Mouse (Mus musculus): Measurements from ENCODE around the gene Olfr1497. TPM values are rescaled to one million over a fixed set of nuclear protein-coding genes. Genes with fewer than 3 reads are reported as not detected.
"Not testable (repeated sequence)": the region's sequence is repeated elsewhere in the genome, so short reads cannot be mapped to it uniquely, and the experiment has no call there.

Olfr1497 gene
- not detected in 2 replicates for polyA plus RNA-seq (2015; fragmentation: Nextera tagmentation; extraction: Ambion mirVana)

DNA sequence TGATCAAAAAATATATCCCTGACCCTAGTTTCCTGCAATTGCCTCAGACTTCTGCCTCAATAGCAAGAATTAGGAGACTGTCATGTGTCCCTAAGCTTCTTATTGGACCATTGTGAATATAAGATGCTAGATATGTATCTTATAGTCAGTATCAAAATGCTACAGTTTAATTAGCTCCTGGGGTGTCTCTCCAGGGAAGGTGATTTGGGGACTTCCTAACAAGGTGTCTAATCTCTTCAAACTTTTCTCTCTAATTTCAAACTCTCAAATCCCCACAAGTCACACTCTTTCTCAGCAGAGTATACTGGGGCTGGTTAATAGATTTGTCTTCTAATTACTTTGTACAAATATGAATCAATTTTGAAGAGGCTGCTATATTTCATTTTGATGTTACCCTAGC lies at the start of gene Olfr1497:
Gene Olfr1497 (minus strand): TSS at position 101 of the 400 bp plus-strand sequence.
- no peak within 1 kb of the TSS for H3K9ac ChIP-seq (replicated peaks; ENCODE audit: low read length)
- no peak within 1 kb of the TSS for H3K4me2 ChIP-seq (replicated peaks; ENCODE audit: low read depth, low read length)
- no peak within 1 kb of the TSS for H3K27ac ChIP-seq (ENCODE audit: low read length)
- H3K4me3 ChIP-seq (ENCODE audit: low read length), result no peak within 1 kb of the TSS
- H3K4me1 ChIP-seq (ENCODE audit: insufficient read depth, low read length), result no peaks in the 10 kb centered on the region
- H3K9me3 ChIP-seq (ENCODE audit: low read length), result no peaks in the 10 kb centered on the region
- no peaks in the 10 kb centered on the region for H3K36me3 ChIP-seq (ENCODE audit: insufficient read depth, low read length)
- ATAC-seq (ENCODE audit: low FRiP score, low TSS enrichment), result no peak
- no peaks in the 10 kb centered on the region for H3K27me3 ChIP-seq (ENCODE audit: insufficient read depth, low read length)

DNA sequence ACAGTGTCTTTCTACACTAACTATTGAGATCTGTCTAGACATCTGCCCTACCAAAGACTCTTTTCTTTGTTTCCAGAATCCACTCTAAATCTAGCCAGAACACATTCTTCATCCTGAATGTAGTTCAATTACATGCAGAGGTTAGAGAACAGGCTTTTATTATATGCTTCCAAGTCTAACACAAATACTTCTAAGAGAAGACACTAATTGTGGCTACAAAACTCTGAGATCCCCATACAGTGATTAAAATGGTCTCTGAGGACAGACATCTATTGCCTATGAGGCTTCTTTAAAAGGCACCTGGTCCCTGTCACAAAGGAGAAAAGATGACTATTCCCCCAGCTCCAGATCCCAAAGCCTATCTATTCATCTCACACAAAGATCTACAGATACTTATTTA lies 32.4 kb upstream of the Olfr1497 start, which contains the start of gene Olfr1500:
Gene Olfr1500 (minus strand): TSS at position 101 of the 400 bp plus-strand sequence.
- Histone ChIP-seq H3K27me3 (ENCODE audit: insufficient read depth, low read length) (no peaks in the 10 kb centered on the region), H3K9ac (replicated peaks; ENCODE audit: low read length) (no peak within 1 kb of the TSS), H3K4me3 (ENCODE audit: low read length) (no peak within 1 kb of the TSS), H3K27ac (ENCODE audit: low read length) (no peak within 1 kb of the TSS), H3K4me2 (replicated peaks; ENCODE audit: low read depth, low read length) (no peak within 1 kb of the TSS), H3K4me1 (ENCODE audit: insufficient read depth, low read length) (no peaks in the 10 kb centered on the region), H3K9me3 (ENCODE audit: low read length) (no peaks in the 10 kb centered on the region), H3K36me3 (ENCODE audit: insufficient read depth, low read length) (no peaks in the 10 kb centered on the region)
- no peak for ATAC-seq (ENCODE audit: low FRiP score, low TSS enrichment)

DNA sequence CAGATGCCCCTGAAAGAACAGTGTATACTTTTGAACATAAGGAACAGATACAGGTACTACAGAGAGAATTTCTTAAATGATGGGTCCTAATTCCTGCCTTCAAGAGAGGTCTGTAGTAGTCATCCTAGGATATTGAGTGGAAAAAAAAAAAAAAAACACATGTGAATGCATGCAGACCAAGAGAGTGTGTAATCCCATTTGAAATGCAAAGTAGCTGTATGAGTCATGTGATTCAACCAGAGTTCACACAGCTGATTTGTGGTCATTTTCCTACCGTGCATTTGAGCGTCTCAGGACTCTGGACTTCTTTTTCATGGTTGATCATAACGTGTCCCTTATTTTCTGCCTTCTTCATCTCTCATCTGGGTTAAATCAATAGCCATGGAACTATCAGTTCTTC lies 30.4 kb upstream of the Olfr1497 start:
- Histone ChIP-seq H3K4me3 (ENCODE audit: low read length) (no peak overlapping the region), H3K4me1 (ENCODE audit: insufficient read depth, low read length) (no peaks in the 10 kb centered on the region), H3K27ac (ENCODE audit: low read length) (no peak overlapping the region), H3K36me3 (ENCODE audit: insufficient read depth, low read length) (no peaks in the 10 kb centered on the region), H3K9ac (replicated peaks; ENCODE audit: low read length) (no peak overlapping the region), H3K9me3 (ENCODE audit: low read length) (no peaks in the 10 kb centered on the region), H3K27me3 (ENCODE audit: insufficient read depth, low read length) (no peaks in the 10 kb centered on the region), H3K4me2 (replicated peaks; ENCODE audit: low read depth, low read length) (no peak overlapping the region)
- WGBS, result 79% methylated on average over 3 of the region's 3 CpGs
- ATAC-seq (ENCODE audit: low FRiP score, low TSS enrichment), result no peak

DNA sequence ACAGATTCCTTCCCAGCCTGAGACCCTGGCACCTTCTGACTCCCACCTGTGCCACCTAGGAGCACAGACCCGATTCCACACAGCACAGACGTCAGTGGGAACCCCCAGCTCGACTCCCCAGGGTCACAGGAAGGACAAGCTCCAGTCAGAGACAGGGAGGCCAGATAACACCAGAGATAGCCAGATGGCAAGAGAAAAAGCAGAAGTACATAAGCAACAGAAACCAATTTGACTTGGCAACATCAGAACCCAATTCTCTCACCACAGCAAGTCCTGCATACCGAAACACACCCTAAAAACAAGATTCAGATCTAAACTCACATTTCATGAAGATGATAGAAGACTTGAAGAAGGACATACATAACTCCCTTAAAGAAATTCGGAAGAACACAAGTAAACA lies 22.8 kb upstream of the Olfr1497 start:
- H3K4me1 ChIP-seq (ENCODE audit: insufficient read depth, low read length), result no peaks in the 10 kb centered on the region
- WGBS, result 60% methylated on average over 5 of the region's 5 CpGs
- H3K27me3 ChIP-seq (ENCODE audit: insufficient read depth, low read length), result no peaks in the 10 kb centered on the region
- H3K36me3 ChIP-seq (ENCODE audit: insufficient read depth, low read length), result no peaks in the 10 kb centered on the region
- H3K27ac ChIP-seq (ENCODE audit: low read length), result no peak overlapping the region
- no peak overlapping the region for H3K4me2 ChIP-seq (replicated peaks; ENCODE audit: low read depth, low read length)
- H3K9me3 ChIP-seq (ENCODE audit: low read length), result no peaks in the 10 kb centered on the region
- H3K4me3 ChIP-seq (ENCODE audit: low read length), result no peak overlapping the region
- H3K9ac ChIP-seq (replicated peaks; ENCODE audit: low read length), result no peak overlapping the region
- no peak for ATAC-seq (ENCODE audit: low FRiP score, low TSS enrichment)

DNA sequence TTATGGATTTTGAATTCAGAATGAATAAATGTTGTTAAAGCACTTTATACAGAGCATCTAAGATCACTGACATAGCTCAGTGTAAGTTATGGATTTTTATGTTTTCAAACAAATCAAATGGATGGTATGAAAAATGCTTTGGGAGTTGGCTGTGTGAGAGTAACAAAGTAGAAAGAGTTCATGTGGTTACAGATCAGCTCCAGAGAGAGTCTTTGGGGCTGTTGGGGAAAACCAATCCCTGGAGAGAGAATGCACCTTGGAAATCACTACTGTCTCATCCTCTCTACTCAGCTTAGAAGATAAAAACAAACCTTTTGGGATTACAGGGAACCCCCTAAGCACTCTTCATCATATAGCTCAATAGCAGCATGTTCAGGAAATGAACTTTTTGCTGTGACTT lies 21.3 kb upstream of the Olfr1497 start, which contains the start of gene Olfr1499:
Gene Olfr1499 (minus strand): TSS at position 101 of the 400 bp plus-strand sequence.
- Histone ChIP-seq H3K4me2 (replicated peaks; ENCODE audit: low read depth, low read length) (no peak within 1 kb of the TSS), H3K36me3 (ENCODE audit: insufficient read depth, low read length) (no peaks in the 10 kb centered on the region), H3K9me3 (ENCODE audit: low read length) (no peaks in the 10 kb centered on the region), H3K4me3 (ENCODE audit: low read length) (no peak within 1 kb of the TSS), H3K4me1 (ENCODE audit: insufficient read depth, low read length) (no peaks in the 10 kb centered on the region), H3K27me3 (ENCODE audit: insufficient read depth, low read length) (no peaks in the 10 kb centered on the region), H3K27ac (ENCODE audit: low read length) (no peak within 1 kb of the TSS), H3K9ac (replicated peaks; ENCODE audit: low read length) (no peak within 1 kb of the TSS)
- no peak for ATAC-seq (ENCODE audit: low FRiP score, low TSS enrichment)

DNA sequence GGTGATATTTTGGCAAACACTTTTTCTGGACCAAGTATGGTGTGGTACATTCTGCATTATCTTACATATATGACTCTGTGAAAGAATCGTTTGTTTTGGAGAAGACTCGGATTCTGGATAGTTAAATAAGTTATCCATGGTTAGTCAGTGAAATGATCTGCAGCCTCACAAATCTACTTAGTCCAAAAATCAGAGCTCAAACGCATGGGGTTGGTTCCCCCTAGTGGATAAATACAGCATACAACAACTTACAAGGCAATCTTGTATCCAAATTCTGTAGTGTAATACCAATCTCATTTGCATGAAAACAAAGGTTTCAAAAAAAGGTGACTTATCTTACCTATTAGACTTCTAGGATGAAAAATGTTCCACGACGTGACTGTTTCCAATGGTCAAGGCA lies 20.8 kb upstream of the Olfr1497 start:
- Histone ChIP-seq H3K27ac (ENCODE audit: low read length) (no peak overlapping the region), H3K4me3 (ENCODE audit: low read length) (no peak overlapping the region), H3K9ac (replicated peaks; ENCODE audit: low read length) (no peak overlapping the region), H3K9me3 (ENCODE audit: low read length) (no peaks in the 10 kb centered on the region), H3K27me3 (ENCODE audit: insufficient read depth, low read length) (no peaks in the 10 kb centered on the region), H3K36me3 (ENCODE audit: insufficient read depth, low read length) (no peaks in the 10 kb centered on the region), H3K4me1 (ENCODE audit: insufficient read depth, low read length) (no peaks in the 10 kb centered on the region), H3K4me2 (replicated peaks; ENCODE audit: low read depth, low read length) (no peak overlapping the region)
- 35% methylated on average over 5 of the region's 5 CpGs for WGBS
- no peak for ATAC-seq (ENCODE audit: low FRiP score, low TSS enrichment)

DNA sequence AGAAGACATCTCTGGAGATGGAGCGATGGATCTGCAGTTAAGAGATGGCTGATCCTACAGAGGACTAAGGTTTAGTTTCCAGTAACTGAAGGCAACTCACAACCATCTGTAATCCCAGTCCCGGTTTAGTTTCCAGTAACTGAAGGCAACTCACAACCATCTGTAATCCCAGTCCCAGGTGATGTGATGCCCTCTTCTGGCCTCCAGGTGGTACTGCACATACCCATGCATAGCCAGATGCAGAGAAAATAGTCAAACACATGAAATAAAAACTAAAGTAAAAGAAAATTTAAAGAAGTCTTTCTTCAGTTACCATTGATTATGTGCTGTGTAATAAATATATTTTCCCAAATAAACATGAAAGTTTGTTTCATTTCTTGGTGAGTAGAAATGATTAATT lies 14.8 kb upstream of the Olfr1497 start:
- Histone ChIP-seq H3K4me1 (ENCODE audit: insufficient read depth, low read length) (no peaks in the 10 kb centered on the region), H3K27ac (ENCODE audit: low read length) (no peak overlapping the region), H3K4me3 (ENCODE audit: low read length) (no peak overlapping the region), H3K36me3 (ENCODE audit: insufficient read depth, low read length) (no peaks in the 10 kb centered on the region), H3K4me2 (replicated peaks; ENCODE audit: low read depth, low read length) (no peak overlapping the region), H3K27me3 (ENCODE audit: insufficient read depth, low read length) (no peaks in the 10 kb centered on the region), H3K9ac (replicated peaks; ENCODE audit: low read length) (no peak overlapping the region), H3K9me3 (ENCODE audit: low read length) (no peaks in the 10 kb centered on the region)
- no peak for ATAC-seq (ENCODE audit: low FRiP score, low TSS enrichment)
- WGBS, result 53% methylated on average over 2 of the region's 2 CpGs

DNA sequence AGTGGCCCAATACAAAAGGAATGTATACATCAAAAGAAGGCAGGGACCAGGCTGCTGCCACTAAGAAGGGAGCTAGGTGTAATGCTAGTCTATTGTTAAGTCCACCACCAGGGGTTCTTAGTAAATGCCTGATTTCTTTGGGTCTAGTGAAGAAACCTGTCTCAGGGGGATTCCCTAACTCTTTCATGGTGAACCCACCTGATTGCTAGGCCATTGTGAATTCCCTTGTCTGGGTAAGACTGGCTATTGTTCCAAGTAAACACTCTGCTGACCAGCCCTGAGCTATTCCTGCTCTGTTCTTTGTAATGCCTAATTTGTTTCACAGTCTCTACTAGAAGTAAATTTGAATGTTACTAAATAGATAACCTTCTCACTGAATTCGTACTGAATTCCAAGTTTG lies 7.5 kb upstream of the Olfr1497 start:
- not testable (repeated sequence) for H3K27me3 ChIP-seq (ENCODE audit: insufficient read depth, low read length); H3K4me2 ChIP-seq (replicated peaks; ENCODE audit: low read depth, low read length); H3K4me3 ChIP-seq (ENCODE audit: low read length); H3K4me1 ChIP-seq (ENCODE audit: insufficient read depth, low read length); ATAC-seq (ENCODE audit: low FRiP score, low TSS enrichment); H3K9ac ChIP-seq (replicated peaks; ENCODE audit: low read length); H3K27ac ChIP-seq (ENCODE audit: low read length); H3K36me3 ChIP-seq (ENCODE audit: insufficient read depth, low read length); H3K9me3 ChIP-seq (ENCODE audit: low read length)
- WGBS, result 76% methylated on average over 1 of the region's 1 CpGs

DNA sequence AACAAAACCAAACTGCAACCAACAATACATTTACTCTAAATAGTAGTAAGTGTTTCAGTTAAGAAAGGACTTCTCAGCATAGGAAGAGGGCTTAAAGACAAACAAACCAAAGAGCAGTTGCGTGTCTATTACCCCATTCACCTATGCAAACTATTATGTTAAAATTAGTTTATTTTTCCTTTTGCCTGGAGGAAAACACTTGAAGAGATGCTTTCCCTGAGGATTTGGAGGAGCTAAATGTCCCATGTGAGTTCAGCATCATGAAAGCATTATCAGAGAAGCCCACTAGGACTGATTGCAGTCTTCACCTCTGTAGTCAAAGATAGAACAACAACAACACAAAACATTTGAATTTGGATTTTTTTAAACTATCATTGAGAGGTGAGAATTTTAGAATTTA lies 20.4 kb downstream of the Olfr1497 start, which contains the start of gene Olfr1496:
Gene Olfr1496 (plus strand): TSS at position 301 of the 400 bp plus-strand sequence.
- Histone ChIP-seq H3K27me3 (ENCODE audit: insufficient read depth, low read length) (no peaks in the 10 kb centered on the region), H3K36me3 (ENCODE audit: insufficient read depth, low read length) (no peaks in the 10 kb centered on the region), H3K27ac (ENCODE audit: low read length) (no peak within 1 kb of the TSS), H3K4me3 (ENCODE audit: low read length) (no peak within 1 kb of the TSS), H3K9me3 (ENCODE audit: low read length) (no peaks in the 10 kb centered on the region), H3K4me1 (ENCODE audit: insufficient read depth, low read length) (no peaks in the 10 kb centered on the region), H3K4me2 (replicated peaks; ENCODE audit: low read depth, low read length) (no peak within 1 kb of the TSS), H3K9ac (replicated peaks; ENCODE audit: low read length) (no peak within 1 kb of the TSS)
- whole genome bisulfite sequencing, result 85% methylated on average over 1 of the region's 1 CpGs
- ATAC-seq (ENCODE audit: low FRiP score, low TSS enrichment), result no peak

DNA sequence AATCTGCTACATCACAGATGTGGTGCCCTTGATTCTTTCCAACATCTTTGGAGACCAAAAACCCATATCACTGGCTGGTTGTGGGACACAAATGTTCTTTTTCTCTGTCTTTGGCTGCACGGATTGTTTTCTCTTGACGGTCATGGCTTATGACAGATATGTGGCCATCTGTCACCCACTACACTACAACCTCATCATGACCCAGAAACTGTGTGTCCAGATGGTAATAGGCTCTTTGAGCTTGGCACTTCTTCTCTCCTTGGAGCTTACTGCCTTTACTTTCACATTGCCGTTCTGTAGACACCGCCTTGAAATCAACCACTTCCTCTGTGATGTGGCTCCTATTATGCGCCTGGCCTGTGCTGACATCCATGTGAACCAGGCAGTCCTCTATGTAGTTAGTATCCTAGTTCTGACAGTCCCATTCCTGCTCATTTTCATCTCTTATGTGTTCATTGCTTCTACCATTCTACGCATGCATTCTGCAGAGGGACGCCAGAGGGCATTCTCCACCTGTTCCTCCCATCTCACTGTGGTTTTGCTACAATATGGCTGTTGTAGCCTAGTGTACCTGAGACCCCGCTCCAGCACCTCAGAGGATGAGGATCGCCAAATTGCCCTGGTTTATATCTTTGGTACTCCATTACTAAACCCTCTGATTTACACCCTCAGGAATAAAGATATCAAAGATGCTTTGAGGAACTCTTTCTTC lies 29.3 kb downstream of the Olfr1497 start:
- 87% methylated on average over 9 of the region's 9 CpGs for WGBS
- H3K4me1 ChIP-seq (ENCODE audit: insufficient read depth, low read length), result no peaks in the 10 kb centered on the region
- no peak overlapping the region for H3K27ac ChIP-seq (ENCODE audit: low read length)
- H3K9ac ChIP-seq (replicated peaks; ENCODE audit: low read length), result no peak overlapping the region
- ATAC-seq (ENCODE audit: low FRiP score, low TSS enrichment), result no peak
- no peaks in the 10 kb centered on the region for H3K27me3 ChIP-seq (ENCODE audit: insufficient read depth, low read length)
- no peak overlapping the region for H3K4me2 ChIP-seq (replicated peaks; ENCODE audit: low read depth, low read length)
- H3K4me3 ChIP-seq (ENCODE audit: low read length), result no peak overlapping the region
- no peaks in the 10 kb centered on the region for H3K36me3 ChIP-seq (ENCODE audit: insufficient read depth, low read length)
- H3K9me3 ChIP-seq (ENCODE audit: low read length), result no peaks in the 10 kb centered on the region

Measured in kidney, embryonic 16.5 days (tissue).